29 mouse cellular contexts compared by ENCODE assay signal in genomic region chr9:106481075-106481474, GRCm38 (mm10). TPM values are rescaled to one million over a fixed set of nuclear protein-coding genes. Genes with fewer than 3 reads are reported as not detected.
A peak's percentile ranks its signal among the peaks of the same experiment; 100 is the strongest.
DNase-seq lines count a peak whose midpoint lies in the region; ATAC-seq lines count a peak whose summit lies in the region.
"Had no signal": no experiment of that assay in that cellular context is flagged by ENCODE, and none has a peak within 500 bp of the region (broad histone marks: within the 10 kb centered on the region; RNA-seq: fewer than 3 reads in every experiment).

No protein-coding gene starts in this region.

- intact Hi-C loops in heart, postnatal 14 days (cut with DNase I), result no loop called here

- DNase-seq in heart, adult 11 months, result peak; percentile 85
- no peak for DNase-seq in heart, postnatal 14 days
- DNase-seq in urinary bladder, adult 2 months (ENCODE audit: low spot score), result peak; percentile 17
- DNase-seq in urinary bladder, adult 18-20 months (ENCODE audit: low spot score in 2 of 2), result no peak
- peak; percentile 29 to 35 for DNase-seq in natural killer cell, adult 2 months (ENCODE audit: low spot score in 2 of 2)
- DNase-seq in right cerebral cortex, postnatal 4 days, result no peak
- DNase-seq in retina, postnatal 1 day, result no peak
- DNase-seq: adrenal gland, postnatal 14 days; heart, adult 18-20 months; heart, postnatal 10 days; kidney, adult 2 months; kidney, postnatal 14 days; layer of hippocampus, postnatal 36 days; liver, postnatal 0 days; lung, postnatal 10 days; thymus, postnatal 25 days had no signal

- ATAC-seq in common myeloid progenitor, adult 5-6 weeks (replicated peaks; ENCODE audit: low read depth, poor library complexity, severe bottlenecking), result peak; percentile 9; the same call in 1 of the 2 replicates
- ATAC-seq: liver, postnatal 0 days; midbrain, embryonic 13.5 days had no signal

RNA-seq across cellular contexts. Expression of gene Parp3, which starts 4.3 kb away (rescaled TPM):
- 10 to 100 TPM; 18.1 to 19.0 TPM for total RNA-seq in heart, postnatal 14 days (2021)
- 70.2 and 82.3 TPM in 2 replicates for polyA plus RNA-seq in urinary bladder, adult 2 months (2012; rRNA removed)
- total RNA-seq in common myeloid progenitor, adult 5-6 weeks (2017), result 11.0 and 15.3 TPM in 2 replicates

RNA-seq across cellular contexts. Expression of gene Rrp9, which starts 5.3 kb away (rescaled TPM):
- total RNA-seq in heart, postnatal 14 days (2021), result 10 to 100 TPM; 19.3 to 20.3 TPM
- 30.6 and 31.0 TPM in 2 replicates for polyA plus RNA-seq in urinary bladder, adult 2 months (2012; rRNA removed)
- 43.9 and 64.9 TPM in 2 replicates for total RNA-seq in common myeloid progenitor, adult 5-6 weeks (2017)

RNA-seq across cellular contexts. Expression of gene Gpr62, which starts 15.3 kb away (rescaled TPM):
- total RNA-seq in heart, postnatal 14 days (2021), result under 1 TPM in 1 of 2 experiments, not detected in 1; 0.10 TPM
- polyA plus RNA-seq in urinary bladder, adult 2 months (2012; rRNA removed), result 0.29 and 0.33 TPM in 2 replicates
- not detected in 2 replicates for total RNA-seq in common myeloid progenitor, adult 5-6 weeks (2017)
- total RNA-seq: adrenal gland, postnatal 14 days; heart, adult 18-20 months had no signal
- polyA plus RNA-seq: kidney, adult 2 months; liver, postnatal 0 days had no signal

RNA-seq across cellular contexts. Expression of gene Iqcf1, which starts 18.7 kb away (rescaled TPM):
- not detected for total RNA-seq in heart, postnatal 14 days (2021)
- not detected in 2 replicates for polyA plus RNA-seq in urinary bladder, adult 2 months (2012; rRNA removed)
- total RNA-seq in common myeloid progenitor, adult 5-6 weeks (2017), result not detected in 2 replicates
- total RNA-seq: adrenal gland, postnatal 14 days; heart, adult 18-20 months; heart, postnatal 10 days; layer of hippocampus, adult 2 months; layer of hippocampus, postnatal 36 days; left cerebral cortex, postnatal 14 days; monocyte, adult 5-6 weeks had no signal
- polyA plus RNA-seq: embryonic facial prominence, embryonic 12.5 days; forebrain, embryonic 11.5 days; heart, embryonic 12.5 days; hindbrain, embryonic 14.5 days; intestine, embryonic 14.5 days; kidney, adult 2 months; limb, embryonic 12.5 days; liver, embryonic 11.5 days; liver, postnatal 0 days; midbrain, embryonic 13.5 days; neural tube, embryonic 11.5 days had no signal

RNA-seq across cellular contexts. Expression of gene Pcbp4, which starts 28.0 kb away (rescaled TPM):
- 10 to 100 TPM; 62.4 to 68.8 TPM for total RNA-seq in heart, postnatal 14 days (2021)
- 42.5 and 47.9 TPM in 2 replicates for polyA plus RNA-seq in urinary bladder, adult 2 months (2012; rRNA removed)
- 2.3 and 3.3 TPM in 2 replicates for total RNA-seq in common myeloid progenitor, adult 5-6 weeks (2017)

Comparison
In these comparisons a context has a peak if more than half of its experiments do, and no peak if none do; other contexts are left out.
1. DNase-seq: peak in heart, adult 11 months (single experiment), urinary bladder, adult 2 months (single experiment) and natural killer cell, adult 2 months (2 of 2); none in heart, postnatal 14 days (0 of 2), urinary bladder, adult 18-20 months (0 of 2), right cerebral cortex, postnatal 4 days (single experiment) and retina, postnatal 1 day (single experiment).